Mouse (Mus musculus) thymus, adult 2 months (tissue): ENCODE results near the gene Trpm8.

Source experiments
- CTCF ChIP-seq: fragments of 200-500 bp; IDR thresholded peaks from 2 replicates; pipeline ENCODE4 v1.5.1; 2012; ENCODE audit warnings: mild to moderate bottlenecking, control low read depth, low read length, moderate library complexity, borderline replicate concordance; ENCODE audit not compliant: control insufficient read depth, poor library complexity, insufficient read depth; ENCODE audit errors: extremely low read depth
- POLR2A ChIP-seq: fragments of 200-500 bp; IDR thresholded peaks from 2 replicates; pipeline ENCODE4 v1.6.1; 2012; ENCODE audit warnings: mild to moderate bottlenecking, low read length, control low read depth, moderate library complexity; ENCODE audit not compliant: control insufficient read depth, poor library complexity, insufficient read depth; ENCODE audit errors: extremely low read depth

- TF ChIP-seq CTCF = no peak
- TF ChIP-seq POLR2A = no peak
Observed at GRCm38 (mm10) chr1:88284946-88285320, 7.5 kb downstream of the Trpm8 start.
